Mouse (Mus musculus): ENCODE data around the gene Gdf11. TPM values are rescaled to one million over a fixed set of nuclear protein-coding genes. Genes with fewer than 3 reads are reported as not detected.

The Gdf11 gene
- 0.02 and 0.04 TPM in 2 replicates for polyA plus RNA-seq (2012)

DNA sequence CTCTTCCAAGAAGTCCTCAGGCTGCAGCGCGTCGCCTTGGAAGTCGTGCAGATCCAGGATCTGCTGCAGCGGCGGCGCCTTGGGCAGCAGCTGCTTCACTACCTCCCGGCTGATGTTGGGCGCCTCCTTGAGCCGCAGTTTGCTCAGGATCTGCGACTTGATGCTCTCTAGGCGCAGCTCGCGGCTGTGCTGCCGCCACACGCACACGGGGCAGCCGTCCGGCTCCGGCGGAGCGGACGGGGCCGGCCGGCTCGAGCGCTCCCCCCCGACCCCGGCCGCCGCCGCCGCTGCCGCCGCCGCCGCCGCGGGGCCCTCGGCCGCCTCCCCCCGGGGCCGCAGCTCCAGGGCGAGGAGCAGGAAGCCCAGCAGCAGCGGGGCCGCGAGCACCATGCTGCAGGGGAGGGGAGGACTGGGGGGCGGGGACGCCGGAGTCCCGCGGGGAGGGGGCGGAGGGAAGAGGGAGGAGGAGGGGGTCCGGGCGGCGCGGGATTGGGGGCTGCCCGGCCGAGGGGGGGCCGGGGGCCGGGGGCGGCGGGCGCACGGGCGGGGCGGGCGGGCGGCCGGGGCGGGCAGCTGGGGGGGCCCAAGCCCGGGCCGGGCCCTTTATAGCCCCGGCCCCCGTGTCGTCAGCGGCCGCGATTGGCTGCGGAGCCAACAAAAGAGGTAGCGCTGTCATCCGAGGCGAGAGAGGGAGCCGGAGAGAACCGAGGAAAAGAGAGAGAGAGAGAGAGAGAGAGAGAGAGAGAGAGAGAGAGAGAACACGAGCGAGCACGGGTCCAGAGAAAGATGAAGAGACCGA lies at the start of gene Gdf11:
Gene Gdf11, minus strand, starts transcription at position 423 of the 799 bp plus-strand sequence.
- TF ChIP-seq GATA1 (IDR thresholded peaks at IDR 0.05; ENCODE audit: low read length) = no peak

DNA sequence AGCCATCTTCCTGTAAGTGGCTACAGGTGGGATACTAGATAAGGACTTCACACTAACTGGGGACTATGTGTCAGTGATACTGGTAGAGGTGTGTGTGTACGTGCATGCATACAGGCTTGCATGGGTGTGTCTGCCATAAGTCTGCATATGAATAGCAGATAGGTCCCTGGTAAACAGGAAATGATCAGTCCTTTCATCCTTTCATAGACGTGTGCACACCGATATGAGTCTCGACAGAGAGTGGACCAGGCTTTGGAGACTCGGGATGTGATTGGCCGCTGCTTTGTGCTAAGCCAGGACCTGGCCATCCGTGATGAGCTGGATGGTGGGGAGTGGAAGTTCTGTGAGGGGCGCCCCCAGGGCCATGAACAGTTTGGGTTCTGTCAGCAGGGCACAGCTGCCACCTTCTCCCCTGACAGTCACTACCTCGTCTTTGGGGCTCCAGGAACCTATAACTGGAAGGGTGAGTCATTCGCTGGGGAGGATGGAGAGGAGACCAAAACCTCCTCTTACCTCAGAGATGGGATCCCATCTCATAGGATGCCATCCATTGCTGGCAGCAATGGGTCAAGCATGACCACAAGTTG lies 49.0 kb upstream of the Gdf11 start:
- no peak for TF ChIP-seq GATA1 (IDR thresholded peaks at IDR 0.05; ENCODE audit: low read length)

DNA sequence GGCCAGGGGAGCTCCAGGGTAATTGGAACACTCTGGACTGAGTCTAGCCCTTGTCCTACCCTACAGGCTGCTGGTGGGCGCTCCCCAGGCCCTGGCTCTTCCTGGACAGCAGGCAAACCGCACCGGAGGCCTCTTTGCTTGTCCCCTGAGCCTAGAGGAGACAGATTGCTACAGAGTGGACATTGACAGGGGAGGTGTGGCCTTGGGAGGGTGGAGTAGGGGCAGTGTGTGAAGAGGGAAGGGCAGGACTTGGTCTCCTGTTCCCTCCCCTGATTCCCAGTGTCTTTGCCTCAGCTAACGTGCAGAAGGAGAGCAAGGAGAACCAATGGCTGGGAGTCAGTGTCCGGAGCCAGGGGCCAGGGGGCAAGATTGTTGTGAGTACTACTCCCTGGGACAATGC lies 47.5 kb upstream of the Gdf11 start:
- no peak for TF ChIP-seq GATA1 (IDR thresholded peaks at IDR 0.05; ENCODE audit: low read length)

DNA sequence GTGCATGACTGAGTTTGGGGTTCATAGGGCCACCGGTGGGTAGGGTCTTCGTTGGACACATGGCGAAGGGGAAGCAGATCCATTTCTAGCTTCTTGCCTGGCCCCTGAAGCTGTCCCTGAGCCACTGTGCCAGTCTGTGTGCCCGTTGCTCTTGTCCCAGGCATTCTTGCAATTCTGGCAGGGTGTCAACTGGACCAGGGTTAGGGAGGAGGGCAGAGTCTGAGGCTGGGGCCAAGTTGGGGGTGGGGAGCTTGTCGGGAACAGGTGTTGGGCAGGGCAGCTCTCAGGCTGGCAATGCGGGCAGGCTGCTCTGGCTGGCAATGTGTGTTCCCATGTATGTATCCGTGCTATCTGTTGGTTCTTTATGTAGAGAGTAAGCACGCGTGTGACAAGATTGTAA lies 46.9 kb upstream of the Gdf11 start:
- no peak for TF ChIP-seq GATA1 (IDR thresholded peaks at IDR 0.05; ENCODE audit: low read length)

DNA sequence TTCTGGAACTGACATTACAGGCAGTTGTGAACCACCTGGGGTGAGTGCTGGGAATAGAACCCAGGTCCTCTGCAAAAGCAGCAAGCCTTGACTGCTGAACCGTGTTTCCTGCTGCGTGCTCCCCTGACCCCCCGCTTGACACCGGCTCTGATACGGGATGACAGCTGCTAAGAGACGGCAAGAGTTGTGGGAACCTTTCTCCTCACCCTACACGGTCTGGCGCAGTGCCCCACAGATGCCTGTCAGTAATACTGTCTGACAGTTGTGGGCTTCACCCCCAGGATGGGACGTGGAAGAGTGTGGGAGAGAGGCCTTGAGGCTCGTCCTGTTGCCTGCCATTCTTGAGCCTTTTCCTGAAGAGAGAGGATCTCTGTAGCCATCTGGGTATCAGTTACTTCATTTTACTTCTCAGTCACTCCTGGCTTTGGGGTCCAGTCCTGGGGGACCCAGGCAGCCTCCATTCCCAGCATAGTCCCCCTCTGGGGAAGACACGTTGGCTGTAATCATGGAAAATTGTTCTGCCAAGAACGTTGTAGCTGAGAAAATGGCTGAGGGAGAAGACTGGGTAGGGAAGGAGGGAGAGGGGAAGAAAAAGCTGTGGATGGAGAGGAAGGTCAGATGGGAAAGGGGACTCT lies 46.4 kb upstream of the Gdf11 start:
- TF ChIP-seq GATA1 (IDR thresholded peaks at IDR 0.05; ENCODE audit: low read length) = no peak

DNA sequence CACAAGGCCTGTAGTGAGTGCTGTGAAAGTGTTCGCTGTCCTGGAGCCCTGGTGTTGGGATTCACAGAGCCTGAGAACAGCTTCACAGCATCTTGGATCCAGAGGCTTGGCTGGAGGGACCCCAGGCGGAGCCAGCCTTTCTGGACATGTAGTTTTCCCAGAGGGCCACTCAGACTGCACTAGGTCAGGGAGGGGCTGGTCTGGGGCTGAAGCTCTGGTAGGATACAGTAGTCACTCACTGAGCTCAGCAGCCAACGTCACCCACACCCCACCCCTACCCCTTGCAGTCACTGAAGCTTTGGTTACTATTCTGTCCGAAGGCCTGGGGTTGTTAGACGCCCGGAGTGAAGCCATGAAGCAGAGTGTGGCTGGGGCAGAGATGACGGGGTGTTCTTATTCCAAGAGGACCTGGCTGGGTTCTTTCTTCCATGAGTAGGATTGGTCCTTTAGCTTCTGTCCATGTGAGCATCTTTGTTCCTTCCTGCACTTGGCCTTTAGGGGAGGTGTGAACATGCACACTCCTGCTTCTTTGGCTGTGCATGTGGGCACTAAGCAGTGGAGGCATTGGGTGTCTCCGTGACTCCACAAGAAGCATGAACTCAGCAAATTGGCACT lies 44.4 kb upstream of the Gdf11 start:
- TF ChIP-seq GATA1 (IDR thresholded peaks at IDR 0.05; ENCODE audit: low read length) = no peak

DNA sequence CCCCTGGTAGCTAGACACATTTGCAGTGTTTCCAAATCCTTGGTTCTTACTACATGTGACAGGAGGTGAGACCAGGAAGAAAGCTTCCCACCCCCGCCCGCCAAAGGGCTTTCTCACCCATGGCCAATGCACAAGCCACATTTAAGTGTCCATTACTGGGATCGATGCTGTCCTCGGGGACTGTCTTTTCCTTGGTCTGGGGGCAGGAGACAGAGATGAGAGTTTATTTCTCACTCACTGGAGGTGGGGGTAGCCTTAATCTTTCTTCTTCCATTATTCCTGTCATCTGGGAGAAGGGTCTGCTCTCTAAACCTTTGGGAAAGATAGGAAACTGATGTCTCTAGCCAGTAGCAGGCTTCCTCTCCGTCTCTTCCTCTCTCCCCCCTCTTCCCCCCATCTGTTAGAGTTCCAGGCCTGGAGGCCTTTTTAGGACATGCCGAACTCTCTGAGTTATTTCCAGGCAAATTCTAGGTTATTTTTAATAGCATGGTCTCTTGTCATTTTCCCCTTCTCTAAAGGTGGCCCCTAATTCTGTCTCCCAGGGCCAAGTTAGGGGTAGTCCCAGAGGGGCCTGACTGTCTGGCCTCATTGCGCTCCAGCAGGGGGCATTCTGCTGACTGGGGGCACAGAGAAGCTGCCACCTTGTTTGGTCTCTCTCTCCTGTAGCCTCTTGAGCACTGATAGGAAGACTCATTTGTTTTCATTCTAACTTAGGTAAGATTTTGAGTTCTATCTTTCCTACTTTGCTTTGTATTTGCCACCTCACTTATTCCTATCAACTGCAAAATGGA lies 43.7 kb upstream of the Gdf11 start:
- no peak for TF ChIP-seq GATA1 (IDR thresholded peaks at IDR 0.05; ENCODE audit: low read length)

DNA sequence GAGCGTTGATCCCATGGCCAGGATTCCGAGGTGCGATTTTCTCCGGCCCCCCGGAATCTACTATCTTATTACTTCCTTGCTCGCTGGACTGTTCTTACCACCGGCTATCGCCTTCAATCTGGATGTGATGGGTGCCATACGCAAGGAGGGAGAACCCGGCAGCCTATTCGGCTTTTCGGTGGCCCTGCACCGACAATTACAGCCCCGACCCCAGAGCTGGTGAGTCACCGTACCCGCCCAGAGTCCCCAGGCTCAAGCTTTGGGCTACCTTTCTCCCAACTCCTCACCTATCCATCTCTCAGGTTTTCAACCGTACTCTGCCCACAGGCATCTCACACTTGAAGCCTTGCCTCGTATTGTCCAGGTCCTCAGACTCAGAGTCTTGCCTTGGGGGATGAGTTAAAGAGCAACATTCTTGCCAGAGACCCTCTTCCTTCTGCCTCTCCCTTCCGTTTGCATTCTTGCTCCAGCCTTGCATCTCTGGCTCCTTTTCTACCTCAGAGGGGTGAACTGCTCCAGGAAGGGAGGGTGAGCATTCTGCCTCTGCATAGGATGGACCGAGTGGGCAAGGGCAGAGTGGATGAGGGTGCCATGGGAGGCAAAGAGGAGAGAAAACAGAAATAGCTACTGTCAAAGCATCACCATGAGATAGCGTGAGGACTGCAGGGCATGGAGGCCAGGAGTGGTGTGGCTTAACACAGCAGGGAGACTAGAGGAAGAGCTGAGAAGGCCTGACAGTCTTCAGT lies 42.6 kb upstream of the Gdf11 start:
- no peak for TF ChIP-seq GATA1 (IDR thresholded peaks at IDR 0.05; ENCODE audit: low read length)

DNA sequence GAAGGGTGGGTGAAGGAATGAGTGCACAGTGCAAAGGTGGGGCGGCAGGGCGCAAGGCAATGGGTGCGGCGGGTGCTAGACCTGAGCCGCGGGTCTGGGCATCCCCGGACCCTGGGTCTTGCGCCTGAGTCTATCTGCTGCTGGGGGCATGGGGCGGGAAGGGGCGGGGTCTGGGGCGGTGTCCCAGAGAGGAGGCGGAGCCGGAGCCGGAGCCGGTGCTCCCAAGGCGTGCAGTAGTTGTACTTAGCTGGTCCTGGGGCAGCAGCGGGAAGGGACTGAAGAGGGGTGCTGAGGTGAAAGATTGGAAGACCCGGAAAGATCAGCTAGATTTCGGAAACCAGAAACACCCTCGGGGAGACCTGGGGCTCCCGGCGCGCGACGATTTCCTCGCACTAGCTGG lies 42.1 kb upstream of the Gdf11 start, which contains the start of gene Itga7:
Gene Itga7, plus strand, starts transcription at position 245 of the 400 bp plus-strand sequence.
- TF ChIP-seq GATA1 (IDR thresholded peaks at IDR 0.05; ENCODE audit: low read length) = no peak

DNA sequence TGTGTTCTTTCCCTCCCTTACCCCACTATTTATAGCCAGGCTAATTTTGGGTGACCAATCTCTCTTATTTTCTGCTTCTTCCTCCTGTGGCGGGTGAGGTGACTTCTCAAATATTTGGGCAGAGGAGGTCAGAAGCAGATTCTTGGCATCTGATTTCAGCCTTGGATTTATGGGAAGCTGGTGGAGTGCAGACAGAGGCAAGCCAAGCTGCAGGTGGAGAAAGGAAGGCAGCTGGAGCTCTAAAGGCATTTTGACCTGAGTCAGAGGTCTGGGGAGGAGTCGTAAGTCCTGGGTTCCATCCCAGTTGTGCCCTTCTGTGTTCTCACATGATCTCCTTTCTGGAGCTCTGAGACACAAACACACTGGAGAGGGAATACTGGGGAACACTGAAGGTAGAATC lies 39.9 kb upstream of the Gdf11 start:
- TF ChIP-seq GATA1 (IDR thresholded peaks at IDR 0.05; ENCODE audit: low read length) = no peak

DNA sequence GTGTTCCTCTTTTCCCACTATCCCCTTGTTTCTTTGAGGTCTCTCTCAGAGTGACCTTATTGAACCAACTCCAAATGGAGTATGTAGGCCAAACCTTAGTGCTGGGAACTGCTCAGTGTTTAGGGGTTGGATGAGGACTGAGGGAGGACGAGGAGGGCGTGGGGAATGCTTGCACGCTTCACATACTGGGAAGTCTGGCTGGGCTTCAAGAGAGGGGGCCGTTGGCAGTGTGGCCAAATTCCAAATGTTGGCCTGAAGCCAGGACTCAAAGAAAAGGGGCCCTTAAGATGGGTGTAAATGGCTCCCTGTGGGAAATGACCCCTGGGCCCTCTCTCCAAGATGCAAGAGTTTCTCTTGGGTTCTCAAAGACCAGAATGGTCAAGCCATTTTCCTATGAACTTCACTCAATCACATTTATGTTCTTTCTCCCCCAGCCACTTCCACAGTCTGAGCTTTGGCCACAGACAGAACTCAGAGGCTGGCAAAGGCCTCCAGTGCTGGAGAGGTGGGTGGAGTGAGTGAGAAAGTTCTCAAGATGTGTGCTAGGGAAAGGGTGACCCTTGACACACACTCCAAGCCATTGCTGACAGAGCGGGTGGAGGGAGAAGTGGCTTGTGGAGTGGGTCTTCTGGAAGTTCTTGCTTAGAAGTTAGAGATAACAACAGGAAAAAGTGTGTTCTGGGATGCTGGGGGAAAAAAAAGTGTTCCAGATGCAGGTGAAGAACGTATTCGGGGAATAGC lies 38.3 kb upstream of the Gdf11 start:
- no peak for TF ChIP-seq GATA1 (IDR thresholded peaks at IDR 0.05; ENCODE audit: low read length)

DNA sequence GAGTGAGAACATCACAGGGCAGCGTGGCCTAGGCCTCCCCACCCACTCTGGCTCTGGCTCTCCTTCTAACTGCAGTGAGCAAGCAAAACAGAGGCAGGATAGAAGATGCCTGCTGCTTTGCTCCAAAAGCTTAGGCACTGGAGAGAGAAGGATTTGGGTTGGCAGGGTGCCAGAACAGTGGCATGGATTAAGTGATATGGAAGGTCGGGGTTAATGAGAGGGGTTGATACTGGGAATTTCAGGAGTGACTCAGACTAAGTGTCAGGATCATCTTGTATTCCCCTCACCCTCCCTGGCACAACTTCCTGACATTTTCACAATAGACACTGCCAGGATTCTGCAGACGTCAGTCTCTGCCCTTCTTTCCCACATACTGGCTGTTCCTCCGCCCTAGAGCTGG lies 36.8 kb upstream of the Gdf11 start:
- no peak for TF ChIP-seq GATA1 (IDR thresholded peaks at IDR 0.05; ENCODE audit: low read length)

DNA sequence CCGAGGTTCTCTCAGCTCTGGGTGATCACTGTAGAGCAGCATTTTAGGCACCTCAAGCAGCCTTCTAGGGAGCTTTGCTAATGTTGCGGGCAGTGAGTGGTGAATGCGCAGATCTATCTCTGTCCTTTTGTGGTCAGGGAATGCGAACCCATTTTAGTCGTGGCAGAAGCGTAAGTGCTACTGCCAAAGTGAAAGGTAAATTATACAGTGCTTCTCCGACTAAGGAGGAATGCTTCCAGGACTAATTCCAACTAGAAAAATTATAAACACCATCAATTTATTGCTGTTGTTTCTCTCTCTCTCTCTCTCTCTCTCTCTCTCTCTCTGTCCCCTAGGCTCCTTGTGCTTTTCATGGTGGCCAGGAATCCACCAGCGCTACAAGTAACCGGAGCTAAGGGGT lies 32.4 kb upstream of the Gdf11 start, which contains the start of gene Bloc1s1:
Gene Bloc1s1, minus strand, starts transcription at position 101 of the 400 bp plus-strand sequence.
- no peak for TF ChIP-seq GATA1 (IDR thresholded peaks at IDR 0.05; ENCODE audit: low read length)
